Mouse (Mus musculus): ENCODE measurements around the gene Anapc11. TPM values are rescaled to one million over a fixed set of nuclear protein-coding genes. Genes with fewer than 3 reads are reported as not detected.
A peak's percentile ranks its signal among the peaks of the same experiment; 100 is the strongest.

Gene Anapc11
- total and polyA plus RNA-seq, 2 experiments from 2014 or later = 43.4 to 163 TPM

DNA sequence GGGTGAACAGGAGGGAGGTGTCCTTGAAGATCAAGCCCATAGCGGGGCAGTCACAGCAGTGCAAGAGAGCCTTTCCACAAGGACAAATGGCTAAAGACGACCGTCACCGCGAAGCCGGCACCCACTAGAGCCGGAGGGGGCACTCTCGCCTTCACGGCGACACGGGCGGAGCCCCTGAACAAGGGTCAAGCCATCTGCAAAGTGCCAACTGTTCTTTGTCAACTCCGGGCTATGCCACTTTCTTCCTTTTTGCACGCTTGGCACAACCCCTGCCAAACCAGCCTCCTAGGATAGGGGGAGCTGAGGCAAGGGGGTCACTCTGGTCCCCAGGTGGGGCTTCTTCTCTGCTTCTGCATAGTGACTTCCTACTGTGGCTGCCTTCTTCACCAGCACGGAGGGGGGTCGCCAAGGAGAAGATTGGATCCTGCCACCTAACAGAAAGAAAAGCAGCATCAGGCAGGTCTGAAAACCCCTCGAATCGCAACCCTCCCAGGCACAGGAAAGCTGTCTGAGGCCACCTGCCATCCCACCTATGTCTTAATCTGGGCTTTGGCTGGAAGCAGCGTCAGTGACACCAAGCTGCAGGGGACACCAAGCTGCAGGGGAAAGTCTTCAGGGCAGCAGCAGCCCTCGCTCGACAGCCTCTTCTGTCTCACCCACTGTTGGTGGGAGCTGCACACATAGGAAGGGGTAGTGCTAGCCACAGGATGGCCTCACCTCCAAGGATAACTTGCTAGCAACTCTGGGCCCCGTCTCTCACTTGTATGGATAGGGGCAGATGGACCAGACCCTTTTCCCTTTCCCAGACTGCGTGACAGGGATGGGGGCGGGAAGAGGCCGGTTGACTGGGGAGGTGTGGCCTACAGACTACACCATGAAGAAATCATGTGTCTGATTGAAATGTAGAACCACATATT is 20.7 kb downstream of the Anapc11 start:
- Histone ChIP-seq H3K27me3 (ENCODE audit: control insufficient read depth, insufficient read depth, low read length) (no peaks in the 10 kb centered on the region), H3K4me1 (ENCODE audit: control insufficient read depth, insufficient read depth) (peaks cover 12% of the 10 kb centered on the region), H3K27ac (ENCODE audit: low read depth) (no peak overlapping the region), H3K36me3 (replicated peaks; ENCODE audit: control insufficient read depth, insufficient read depth, low read length) (peaks cover 53% of the 10 kb centered on the region), H3K4me3 (ENCODE audit: low read depth, low read length) (no peak overlapping the region), H3K9me3 (replicated peaks; ENCODE audit: control insufficient read depth, low read length) (no peaks in the 10 kb centered on the region), H3K9ac (replicated peaks; ENCODE audit: low read depth, low read length) (no peak overlapping the region), H3K4me2 (ENCODE audit: low read depth, low read length) (no peak overlapping the region)
- DNase-seq (ENCODE audit: low spot score) (no peak), ATAC-seq (ENCODE audit: insufficient read depth, low read depth) (no peak)
- 90% methylated on average over 25 of the region's 25 CpGs for WGBS
- TF ChIP-seq EP300 (IDR thresholded peaks at IDR 0.05; ENCODE audit: low read depth) (no peak), CTCF (IDR thresholded peaks at IDR 0.05; ENCODE audit: low read depth) (no peak)

DNA sequence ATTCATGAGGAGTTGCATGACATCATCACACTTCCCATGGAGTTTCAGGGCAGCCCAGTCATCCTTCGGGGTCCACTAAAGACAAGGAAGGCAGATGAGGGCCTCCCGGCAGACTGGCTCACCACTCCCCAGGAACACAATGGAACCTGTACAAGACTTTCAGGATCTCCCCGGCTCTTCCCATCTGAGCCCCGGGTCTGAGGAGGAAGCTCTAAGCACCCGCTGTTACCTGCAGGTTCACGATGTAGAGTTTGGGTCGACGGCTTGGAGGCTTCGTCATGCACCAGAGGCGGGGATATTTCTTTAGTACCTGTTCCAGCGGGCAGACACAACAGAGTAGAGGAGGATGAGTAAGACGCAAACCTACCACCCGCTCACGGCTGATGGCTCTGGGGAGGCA is 22.0 kb downstream of the Anapc11 start:
- Histone ChIP-seq H3K4me2 (ENCODE audit: low read depth, low read length) (no peak overlapping the region), H3K9ac (replicated peaks; ENCODE audit: low read depth, low read length) (no peak overlapping the region), H3K36me3 (replicated peaks; ENCODE audit: control insufficient read depth, insufficient read depth, low read length) (peaks cover 46% of the 10 kb centered on the region), H3K27ac (ENCODE audit: low read depth) (no peak overlapping the region), H3K4me1 (ENCODE audit: control insufficient read depth, insufficient read depth) (peaks cover 16% of the 10 kb centered on the region), H3K9me3 (replicated peaks; ENCODE audit: control insufficient read depth, low read length) (no peaks in the 10 kb centered on the region), H3K27me3 (ENCODE audit: control insufficient read depth, insufficient read depth, low read length) (no peaks in the 10 kb centered on the region), H3K4me3 (ENCODE audit: low read depth, low read length) (no peak overlapping the region)
- TF ChIP-seq CTCF (IDR thresholded peaks at IDR 0.05; ENCODE audit: low read depth) = no peak
- no peak for TF ChIP-seq EP300 (IDR thresholded peaks at IDR 0.05; ENCODE audit: low read depth)
- WGBS = 87% methylated on average over 14 of the region's 14 CpGs
- DNase-seq (ENCODE audit: low spot score) (no peak), ATAC-seq (ENCODE audit: insufficient read depth, low read depth) (no peak)

DNA sequence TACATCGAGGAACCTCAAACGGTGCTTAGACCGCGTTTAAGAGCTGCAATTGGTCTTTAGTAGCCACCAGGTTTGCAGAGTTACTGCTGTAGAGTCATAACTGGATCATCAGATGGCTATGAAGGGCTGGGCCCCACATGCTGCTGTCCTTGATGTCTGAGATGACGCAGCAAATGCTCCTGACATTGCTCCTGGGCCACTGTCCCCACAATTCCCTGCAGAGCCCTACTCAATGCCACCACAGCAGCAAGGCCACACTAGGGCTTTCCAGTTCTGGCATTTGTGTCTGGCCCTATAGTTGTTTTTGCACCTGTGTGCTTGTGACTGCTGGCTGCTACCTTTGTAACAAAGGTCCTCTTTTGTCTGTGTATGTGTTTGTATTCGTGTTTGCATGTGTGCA is 24.6 kb downstream of the Anapc11 start:
- H3K4me3 ChIP-seq (ENCODE audit: low read depth, low read length) = no peak overlapping the region
- H3K4me1 ChIP-seq (ENCODE audit: control insufficient read depth, insufficient read depth) = peaks cover 4% of the 10 kb centered on the region
- H3K36me3 ChIP-seq (replicated peaks; ENCODE audit: control insufficient read depth, insufficient read depth, low read length) = peaks cover 47% of the 10 kb centered on the region
- no peak overlapping the region for H3K27ac ChIP-seq (ENCODE audit: low read depth)
- no peak overlapping the region for H3K4me2 ChIP-seq (ENCODE audit: low read depth, low read length)
- no peaks in the 10 kb centered on the region for H3K27me3 ChIP-seq (ENCODE audit: control insufficient read depth, insufficient read depth, low read length)
- H3K9me3 ChIP-seq (replicated peaks; ENCODE audit: control insufficient read depth, low read length) = no peaks in the 10 kb centered on the region
- no peak for TF ChIP-seq EP300 (IDR thresholded peaks at IDR 0.05; ENCODE audit: low read depth)
- H3K9ac ChIP-seq (replicated peaks; ENCODE audit: low read depth, low read length) = no peak overlapping the region
- DNase-seq (ENCODE audit: low spot score) = no peak
- no peak for ATAC-seq (ENCODE audit: insufficient read depth, low read depth)
- WGBS = 82% methylated on average over 6 of the region's 6 CpGs

- ATAC-seq (ENCODE audit: insufficient read depth, low read depth) (peak; percentile 81), DNase-seq (ENCODE audit: low spot score) (no peak)
- H3K4me1 ChIP-seq (ENCODE audit: control insufficient read depth, insufficient read depth) = peaks cover 4% of the 10 kb centered on the region
- peak overlapping the region; percentile 89 for H3K27ac ChIP-seq (ENCODE audit: low read depth)
- no peaks in the 10 kb centered on the region for H3K27me3 ChIP-seq (ENCODE audit: control insufficient read depth, insufficient read depth, low read length)
- H3K9ac ChIP-seq (replicated peaks; ENCODE audit: low read depth, low read length) = peak overlapping the region; percentile 72
- no peaks in the 10 kb centered on the region for H3K9me3 ChIP-seq (replicated peaks; ENCODE audit: control insufficient read depth, low read length)
- H3K36me3 ChIP-seq (replicated peaks; ENCODE audit: control insufficient read depth, insufficient read depth, low read length) = peaks cover 43% of the 10 kb centered on the region
- H3K4me2 ChIP-seq (ENCODE audit: low read depth, low read length) = peak overlapping the region; percentile 96
- TF ChIP-seq EP300 (IDR thresholded peaks at IDR 0.05; ENCODE audit: low read depth) (no peak), CTCF (IDR thresholded peaks at IDR 0.05; ENCODE audit: low read depth) (peak; percentile 51)
- peak overlapping the region; percentile 95 for H3K4me3 ChIP-seq (ENCODE audit: low read depth, low read length)
- WGBS = 12% methylated on average over 29 of the region's 30 CpGs
Measured at GRCm38 (mm10) chr11:120623961-120624679, 25.9 kb downstream of the Anapc11 start.

DNA sequence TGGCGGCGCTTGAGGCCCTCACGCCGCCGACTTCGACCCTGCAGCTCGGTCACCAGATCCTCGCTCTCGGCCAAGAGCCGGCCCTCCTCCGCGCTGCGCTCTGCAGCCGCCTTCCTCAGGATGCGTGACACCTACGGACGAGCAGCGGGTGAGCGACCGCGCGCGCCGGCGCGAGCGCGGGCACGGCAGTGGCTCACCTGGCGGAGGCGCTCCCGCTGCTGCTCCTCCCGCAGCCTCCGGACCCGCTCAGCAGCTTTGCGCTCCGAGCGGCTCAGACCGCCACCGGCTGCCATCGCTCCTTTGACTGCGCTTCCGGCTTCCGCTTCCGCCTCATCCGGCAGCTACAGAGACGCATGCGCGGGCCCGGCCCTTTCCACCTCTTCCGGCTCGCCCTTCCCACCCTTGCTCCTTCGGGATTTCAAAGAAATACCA is 26.5 kb downstream of the Anapc11 start:
- Histone ChIP-seq H3K27ac (ENCODE audit: low read depth) (peak overlapping the region; percentile 89), H3K9me3 (replicated peaks; ENCODE audit: control insufficient read depth, low read length) (no peaks in the 10 kb centered on the region), H3K27me3 (ENCODE audit: control insufficient read depth, insufficient read depth, low read length) (no peaks in the 10 kb centered on the region), H3K4me2 (ENCODE audit: low read depth, low read length) (peak overlapping the region; percentile 96), H3K4me3 (ENCODE audit: low read depth, low read length) (peak overlapping the region; percentile 95), H3K9ac (replicated peaks; ENCODE audit: low read depth, low read length) (peak overlapping the region; percentile 72), H3K4me1 (ENCODE audit: control insufficient read depth, insufficient read depth) (peaks cover 8% of the 10 kb centered on the region), H3K36me3 (replicated peaks; ENCODE audit: control insufficient read depth, insufficient read depth, low read length) (peaks cover 44% of the 10 kb centered on the region)
- ATAC-seq (ENCODE audit: insufficient read depth, low read depth) (peak; percentile 89), DNase-seq (ENCODE audit: low spot score) (peak; percentile 90)
- no peak for TF ChIP-seq CTCF (IDR thresholded peaks at IDR 0.05; ENCODE audit: low read depth)
- TF ChIP-seq EP300 (IDR thresholded peaks at IDR 0.05; ENCODE audit: low read depth) = no peak
- under 1% methylated on average over 53 of the region's 53 CpGs for WGBS
